In the genomic region with DNA sequence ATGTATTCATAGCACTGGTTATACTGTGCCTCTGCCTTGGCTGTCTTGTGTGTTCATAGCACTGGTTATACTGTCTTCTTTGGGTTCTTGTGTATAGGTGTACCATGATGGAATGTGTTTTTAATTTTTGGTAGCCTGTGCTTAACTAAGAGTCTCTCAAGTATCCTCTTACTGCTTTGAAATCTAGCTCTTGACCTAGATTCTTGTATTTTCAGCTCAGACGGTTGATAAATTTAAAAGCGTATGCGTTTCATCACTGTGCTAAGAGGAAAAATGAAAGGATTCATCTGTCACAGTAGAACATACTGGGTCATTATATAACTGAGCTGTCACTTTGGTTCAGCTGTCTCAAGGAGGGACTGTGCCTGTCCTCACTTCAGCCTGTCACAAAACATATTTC, we compare ENCODE assay signal across 16 mouse cellular contexts.
"Had no signal": no experiment of that assay in that cellular context is flagged by ENCODE, and none has a peak within 500 bp of the region (broad histone marks: within the 10 kb centered on the region; RNA-seq: fewer than 3 reads in every experiment).

No protein-coding gene starts in this region.

- H3K9me3 ChIP-seq: megakaryocyte, embryonic 14.5 days; midbrain, embryonic 13.5 days; midbrain, embryonic 15.5 days; neural tube, embryonic 12.5 days; stomach, embryonic 15.5 days had no signal

- H3K27ac ChIP-seq: macrophage; midbrain, embryonic 13.5 days; midbrain, embryonic 15.5 days; neural tube, embryonic 12.5 days; stomach, embryonic 15.5 days; stomach, postnatal 0 days had no signal

- DNase-seq: liver, postnatal 0 days; lung, embryonic 14.5 days; lung, postnatal 14 days; lung, postnatal 36 days; right cerebral cortex, postnatal 14 days; thymus, adult 2 months; thymus, postnatal 25 days; thymus, postnatal 4 days had no signal

- H3K9ac ChIP-seq: liver, postnatal 0 days; lung, embryonic 14.5 days; midbrain, embryonic 13.5 days; midbrain, embryonic 15.5 days; neural tube, embryonic 12.5 days; stomach, embryonic 15.5 days had no signal

- H3K4me3 ChIP-seq: megakaryocyte, embryonic 14.5 days; midbrain, embryonic 13.5 days; midbrain, embryonic 15.5 days; neural tube, embryonic 12.5 days; stomach, embryonic 15.5 days had no signal

- H3K27me3 ChIP-seq: megakaryocyte, embryonic 14.5 days; midbrain, embryonic 13.5 days; midbrain, embryonic 15.5 days; neural tube, embryonic 12.5 days; stomach, embryonic 15.5 days had no signal

- ATAC-seq: liver, postnatal 0 days; midbrain, embryonic 13.5 days; midbrain, embryonic 15.5 days had no signal

- H3K4me2 ChIP-seq: lung, embryonic 14.5 days; midbrain, embryonic 11.5 days; midbrain, embryonic 13.5 days; midbrain, embryonic 15.5 days; neural tube, embryonic 12.5 days; stomach, embryonic 15.5 days had no signal
